Mouse (Mus musculus): ENCODE results near the gene Adamtsl1.

DNA sequence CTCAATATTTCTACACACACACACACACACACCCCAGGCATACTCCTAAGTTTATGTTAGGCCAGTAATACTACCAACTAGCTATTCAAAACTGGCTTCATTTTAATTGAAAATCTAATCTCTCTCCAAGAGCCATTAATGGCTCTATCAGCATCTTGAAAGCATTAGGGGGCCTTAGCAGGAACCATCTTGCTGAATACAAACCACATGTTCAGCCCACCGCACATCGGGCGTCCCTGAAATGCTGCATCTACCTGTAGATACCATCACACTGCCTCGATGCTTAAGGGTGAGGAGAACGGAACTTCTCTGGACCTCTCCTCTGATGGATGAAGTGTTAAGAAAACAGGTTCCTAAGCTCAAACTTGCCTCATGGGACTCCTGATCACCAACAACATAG lies 950.8 kb downstream of the Adamtsl1 start:
- no peak for TF ChIP-seq POLR2A (IDR thresholded peaks at IDR 0.05; ENCODE audit: low read depth, low read length)
- TF ChIP-seq CTCF (conservative IDR thresholded peaks at IDR 0.05; ENCODE audit: insufficient read depth, insufficient read length, low read depth, low read length): no peak

Data from kidney, adult 2 months (tissue).